Mouse (Mus musculus) urinary bladder, postnatal 0 days (tissue): ENCODE measurements around the gene Olfr1212. TPM values are rescaled to one million over a fixed set of nuclear protein-coding genes. Genes with fewer than 3 reads are reported as not detected.

ENCODE experiments used
- polyA plus RNA-seq: library from polyadenylated mRNA; unstranded; fragments of >200 nt; fragmentation: Nextera tagmentation; extraction: Ambion mirVana; gene quantifications from 2 replicates; pipeline ENCODE4 v1.2.1, GENCODE M21; 2015

Olfr1212 gene
- polyA plus RNA-seq = not detected in 2 replicates

GRCm38 (mm10) chr2:88953669-88954068 is at the start of gene Olfr1212:
TSS of gene Olfr1212 (plus strand) at chr2:88953969.

GRCm38 (mm10) chr2:88915057-88915456 is 38.7 kb upstream of the Olfr1212 start, which contains the start of gene Olfr1209:
TSS of gene Olfr1209 (minus strand) at chr2:88915157.

GRCm38 (mm10) chr2:88938011-88938410 is 15.8 kb upstream of the Olfr1212 start, which contains the start of gene Olfr1211:
TSS of gene Olfr1211 (minus strand) at chr2:88938111.

GRCm38 (mm10) chr2:88980181-88980580 is 26.4 kb downstream of the Olfr1212 start, which contains the start of gene Gm13762:
TSS of gene Gm13762 (minus strand) at chr2:88980281.

GRCm38 (mm10) chr2:88992553-88992952 is 38.8 kb downstream of the Olfr1212 start, which contains the start of gene Olfr1214:
TSS of gene Olfr1214 (minus strand) at chr2:88992653.

GRCm38 (mm10) chr2:89006873-89007272 is 53.1 kb downstream of the Olfr1212 start, which contains the start of gene Olfr1215:
TSS of gene Olfr1215 (minus strand) at chr2:89006973.

Other genes with a start within 250 kb of the Olfr1212 start
- not detected in 2 replicates for gene Olfr1196, start 249.4 kb upstream of the Olfr1212 start, polyA plus RNA-seq
- not detected in 2 replicates for gene Olfr1197, start 221.6 kb upstream of the Olfr1212 start, polyA plus RNA-seq
- not detected in 2 replicates for gene Olfr1198, start 202.6 kb upstream of the Olfr1212 start, polyA plus RNA-seq
- gene Olfr1199, start 193.5 kb upstream of the Olfr1212 start, polyA plus RNA-seq = not detected in 2 replicates
- gene Olfr1200, start 183.5 kb upstream of the Olfr1212 start, polyA plus RNA-seq = not detected in 2 replicates
- not detected in 2 replicates for gene Olfr1201, start 160.9 kb upstream of the Olfr1212 start, polyA plus RNA-seq
- not detected in 2 replicates for gene Olfr1202, start 139.5 kb upstream of the Olfr1212 start, polyA plus RNA-seq
- gene Olfr1205, start 124.2 kb upstream of the Olfr1212 start, polyA plus RNA-seq = not detected in 2 replicates
- not detected in 2 replicates for gene Olfr1204, start 104.7 kb upstream of the Olfr1212 start, polyA plus RNA-seq
- gene Olfr1206, start 90.7 kb upstream of the Olfr1212 start, polyA plus RNA-seq = not detected in 2 replicates
- not detected in 2 replicates for gene Olfr1208, start 51.7 kb upstream of the Olfr1212 start, polyA plus RNA-seq
- gene Olfr1209, start 38.8 kb upstream of the Olfr1212 start, polyA plus RNA-seq = not detected in 2 replicates
- gene Olfr1211, start 15.9 kb upstream of the Olfr1212 start, polyA plus RNA-seq = not detected in 2 replicates
- not detected in 2 replicates for gene Gm13762, start 26.3 kb downstream of the Olfr1212 start, polyA plus RNA-seq
- not detected in 2 replicates for gene Olfr1214, start 38.7 kb downstream of the Olfr1212 start, polyA plus RNA-seq
- gene Olfr1215, start 53.0 kb downstream of the Olfr1212 start, polyA plus RNA-seq = not detected in 2 replicates
- gene Olfr1216, start 64.4 kb downstream of the Olfr1212 start, polyA plus RNA-seq = not detected in 2 replicates
- not detected in 2 replicates for gene Olfr1217, start 78.1 kb downstream of the Olfr1212 start, polyA plus RNA-seq
- gene Olfr1218, start 107.2 kb downstream of the Olfr1212 start, polyA plus RNA-seq = not detected in 2 replicates
- not detected in 2 replicates for gene Olfr1219, start 129.5 kb downstream of the Olfr1212 start, polyA plus RNA-seq
- not detected in 2 replicates for gene Olfr1220, start 152.9 kb downstream of the Olfr1212 start, polyA plus RNA-seq
- gene Olfr1221, start 163.3 kb downstream of the Olfr1212 start, polyA plus RNA-seq = not detected in 2 replicates
- not detected in 2 replicates for gene Olfr1222, start 179.1 kb downstream of the Olfr1212 start, polyA plus RNA-seq
- gene Olfr1223, start 197.6 kb downstream of the Olfr1212 start, polyA plus RNA-seq = not detected in 2 replicates
- not detected in 2 replicates for gene Olfr1224-ps1, start 210.1 kb downstream of the Olfr1212 start, polyA plus RNA-seq
- gene Olfr1225, start 220.7 kb downstream of the Olfr1212 start, polyA plus RNA-seq = not detected in 2 replicates
- not detected in 2 replicates for gene Olfr1226, start 246.1 kb downstream of the Olfr1212 start, polyA plus RNA-seq